Mouse (Mus musculus) regulatory T cell (primary cell): ENCODE measurements around the gene Cercam.

Experiments used
- in situ Hi-C: fragments of 300-600 bp; cut with MboI, MseI; formaldehyde crosslinking; loops from one replicate; pipeline ENCODE4 v1.15.1; 2025; ENCODE audit warnings: high pct_unique_total_duplicates

Cercam gene

DNA sequence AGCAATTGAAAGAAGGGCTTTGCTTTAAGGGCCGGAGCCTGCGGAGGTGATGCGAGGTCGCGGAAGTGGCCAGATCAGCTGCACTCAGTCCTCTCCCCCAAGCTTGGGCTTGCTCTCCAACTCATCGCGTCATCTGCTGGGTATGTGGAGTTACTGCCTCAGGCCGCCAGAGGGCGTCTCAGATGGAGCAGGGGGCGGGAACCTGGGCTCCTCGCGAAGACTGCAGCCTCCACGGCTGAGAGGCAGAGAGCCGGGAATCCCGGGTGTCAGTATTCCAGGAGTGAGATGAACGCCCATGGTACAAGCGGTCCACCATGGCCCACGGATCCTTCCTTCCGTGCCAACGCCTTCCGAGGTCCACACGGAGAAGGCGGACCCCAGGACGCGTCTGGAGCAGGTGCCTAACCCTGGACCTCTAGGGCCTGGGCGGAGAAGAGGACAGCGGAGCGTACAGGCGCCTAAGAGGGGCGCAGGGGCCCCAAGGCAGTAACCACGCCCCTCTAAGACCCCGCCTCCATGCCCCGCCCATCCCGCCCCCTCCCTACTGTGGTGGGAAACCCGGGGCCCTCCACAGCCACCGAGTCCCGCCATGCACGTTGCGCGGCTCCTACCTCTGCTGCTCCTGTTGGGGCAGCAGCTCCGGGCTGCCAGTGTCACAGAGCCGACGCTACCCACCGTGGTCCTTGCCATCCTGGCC, at the start of gene Cercam:
Gene Cercam (plus strand): TSS at position 216 of the 697 bp plus-strand sequence.
- in situ Hi-C loops: loop anchor here (25.0 kb wide), 1 partner anchor 1807 kb away; no protein-coding TSS in a partner anchor

DNA sequence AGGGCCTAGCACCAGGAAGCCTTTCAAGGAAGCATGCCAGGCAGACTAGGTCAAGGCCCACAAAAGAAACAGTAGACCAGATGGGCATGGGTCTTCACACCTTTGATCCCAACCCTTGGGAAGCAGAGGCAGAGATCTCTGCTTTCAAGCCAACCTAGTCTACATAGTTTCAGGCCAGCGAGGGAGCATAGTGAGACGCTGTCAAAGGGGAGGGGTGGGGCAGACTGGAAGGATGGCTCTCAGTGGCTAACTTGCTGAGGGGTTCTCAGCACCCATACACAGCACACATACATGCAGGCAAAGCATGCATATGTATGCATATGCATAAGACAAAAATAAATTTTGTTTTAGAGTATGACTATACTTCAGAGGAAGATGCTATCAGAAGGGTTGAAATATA, 49.6 kb upstream of the Cercam start:
- in situ Hi-C loops: loop anchor here (5.0 kb wide), 1 partner anchor 93 kb away; no protein-coding TSS in a partner anchor

DNA sequence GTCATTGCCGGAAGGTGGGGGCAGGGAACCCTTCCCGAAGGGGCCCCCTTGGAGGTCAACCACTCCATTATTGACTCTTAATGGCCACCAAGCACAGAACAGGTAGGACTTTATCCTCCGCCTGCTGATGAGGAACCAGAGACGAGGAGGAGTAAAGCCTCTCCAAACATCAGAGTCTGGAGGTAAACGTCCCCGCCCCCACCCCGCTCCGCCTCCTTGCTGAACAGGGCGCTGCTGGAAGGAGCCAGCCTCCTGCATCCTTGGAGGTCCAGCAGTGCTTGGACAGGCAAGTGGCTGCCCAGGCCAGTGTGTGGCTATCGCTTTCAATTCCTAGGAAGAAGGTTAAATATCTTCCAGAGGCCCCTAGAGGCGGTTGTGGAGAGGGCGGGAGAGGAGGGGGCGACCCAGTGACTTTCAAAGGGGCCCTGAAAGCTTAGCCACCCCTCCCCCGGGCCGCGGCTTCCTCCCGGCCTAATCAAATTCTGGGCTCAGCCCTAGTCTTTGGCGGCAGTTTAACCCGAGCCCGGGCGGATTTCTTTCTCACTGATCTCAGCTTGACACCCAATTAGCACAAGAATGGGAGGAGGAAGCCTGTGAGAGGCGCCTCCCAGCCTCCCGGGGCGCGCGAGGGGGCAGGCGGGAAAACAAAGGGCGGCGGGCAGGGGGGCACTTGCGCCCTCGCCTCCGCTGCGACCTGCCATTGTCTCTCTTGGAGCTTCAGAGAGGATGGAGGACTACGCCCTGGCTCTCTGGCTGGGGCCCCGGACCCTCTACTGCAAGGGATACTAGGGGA, 48.7 kb upstream of the Cercam start, which contains the start of gene Urm1:
Gene Urm1 (plus strand): TSS at position 51 of the 793 bp plus-strand sequence.
- in situ Hi-C loops: no loop called here

DNA sequence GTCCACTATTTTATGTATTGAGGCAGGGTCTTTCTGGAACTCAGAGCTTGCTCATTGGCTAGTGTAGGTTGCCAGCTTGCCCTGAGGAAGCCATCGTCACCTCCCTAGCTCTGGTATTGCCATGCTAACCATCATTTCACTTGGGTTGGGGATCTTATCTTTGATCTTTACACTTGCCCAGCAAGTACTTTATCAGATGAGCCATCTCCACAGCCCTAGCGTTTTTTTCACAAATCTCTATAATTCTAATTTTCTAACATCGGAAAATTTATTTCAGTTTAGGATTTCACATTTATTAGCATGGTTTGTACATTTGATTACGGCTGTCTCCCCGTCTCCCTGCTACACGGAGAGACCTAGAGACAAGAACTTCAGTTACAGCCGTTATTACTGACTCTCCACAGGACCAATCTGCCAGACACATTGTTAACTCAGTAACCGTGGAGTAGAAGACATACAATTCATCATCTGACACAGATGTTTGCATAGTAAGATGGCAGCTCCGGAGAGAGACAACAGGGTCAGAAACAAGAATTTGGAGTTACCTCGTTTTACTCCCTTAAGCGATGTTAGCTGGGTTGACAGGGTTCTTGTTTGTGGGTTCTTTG, 42.5 kb upstream of the Cercam start:
- in situ Hi-C loops: no loop called here

DNA sequence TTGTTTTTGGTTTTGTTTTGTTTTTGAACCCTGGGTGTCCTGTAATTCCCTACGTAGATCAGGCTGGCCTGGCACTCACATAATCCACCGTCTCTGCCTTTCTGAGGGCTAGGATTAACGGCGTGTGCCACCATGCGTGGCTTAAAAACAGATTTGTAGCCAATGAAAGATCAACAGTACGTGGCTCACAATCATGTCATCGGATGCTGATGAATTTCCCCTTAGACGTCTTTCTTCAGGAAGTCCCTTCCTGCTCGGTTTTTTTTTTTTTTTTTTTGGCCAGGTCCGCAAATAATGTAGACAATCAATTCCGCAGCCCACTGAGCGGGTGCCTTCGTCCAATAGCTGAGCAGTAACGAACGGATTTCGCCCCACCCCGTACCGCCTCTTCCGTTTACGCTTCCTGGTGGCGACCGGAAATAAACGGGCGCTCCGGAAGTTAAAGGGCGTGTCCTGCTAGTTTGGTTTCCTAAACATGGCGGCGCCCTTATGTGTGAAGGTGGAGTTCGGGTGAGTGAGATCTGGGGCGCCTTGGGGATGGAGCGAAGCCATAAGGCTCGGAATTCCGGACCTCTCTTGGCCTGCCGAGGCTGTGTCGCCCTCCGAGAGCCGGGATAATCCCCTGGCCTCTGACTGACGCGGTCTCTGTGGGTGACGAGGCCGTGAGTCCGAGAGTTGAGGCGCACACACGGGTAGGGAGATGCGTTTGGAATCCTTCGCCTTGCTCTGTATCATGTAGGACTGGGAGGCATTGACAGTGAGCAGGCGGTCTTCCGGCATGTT, 41.8 kb upstream of the Cercam start:
- in situ Hi-C loops: no loop called here

GRCm38 (mm10) chr2:29827709-29828024, 41.3 kb upstream of the Cercam start:
- in situ Hi-C loops: no loop called here

DNA sequence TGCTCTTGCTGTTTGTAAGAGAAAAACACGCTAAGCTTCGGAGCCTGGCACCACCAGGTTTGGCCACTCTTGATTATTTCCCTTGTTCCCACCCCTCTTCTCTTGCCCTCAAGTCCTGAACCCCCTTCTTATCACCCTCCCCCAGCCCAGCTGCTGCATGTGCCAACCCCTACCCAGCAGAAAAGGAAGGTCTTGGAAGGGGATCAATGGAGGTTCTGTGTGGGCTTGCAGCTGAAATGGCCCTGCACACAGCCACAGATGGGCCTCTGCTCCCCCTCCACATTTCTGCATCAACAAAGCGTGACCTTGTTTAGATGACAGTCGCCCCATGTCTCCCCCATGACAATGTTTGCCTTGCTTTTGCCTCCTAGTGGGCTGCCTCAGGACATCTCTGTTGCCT, 37.9 kb upstream of the Cercam start:
- in situ Hi-C loops: no loop called here

DNA sequence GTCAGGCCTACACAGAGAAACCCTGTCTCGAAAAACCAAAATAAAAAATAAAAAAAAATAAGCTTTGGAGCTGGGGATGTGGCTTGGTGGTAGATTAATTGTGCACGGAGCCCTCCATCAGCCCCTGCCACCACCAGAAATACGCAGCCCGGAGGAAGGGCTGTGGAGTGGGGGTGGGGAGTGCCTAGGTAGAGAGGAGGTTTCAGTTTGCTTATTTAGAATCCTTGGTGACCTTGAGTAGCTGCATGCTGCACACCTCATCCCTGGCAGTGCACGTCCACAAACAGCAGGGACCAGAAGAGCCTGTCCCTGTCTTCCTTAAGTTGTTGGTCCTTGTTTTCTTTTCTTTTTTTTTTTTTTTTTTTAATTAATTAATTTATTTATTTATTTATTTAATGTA, 35.2 kb upstream of the Cercam start:
- in situ Hi-C loops: no loop called here

- in situ Hi-C loops: no loop called here
Measured at GRCm38 (mm10) chr2:29835391-29835899, 33.5 kb upstream of the Cercam start.

GRCm38 (mm10) chr2:29839460-29839859, 29.5 kb upstream of the Cercam start:
- in situ Hi-C loops: no loop called here

GRCm38 (mm10) chr2:29843231-29844105, 25.5 kb upstream of the Cercam start:
- in situ Hi-C loops: no loop called here

GRCm38 (mm10) chr2:29844115-29844514, 24.8 kb upstream of the Cercam start:
- in situ Hi-C loops: no loop called here

- in situ Hi-C loops: no loop called here
Measured at GRCm38 (mm10) chr2:29844661-29845060, 24.3 kb upstream of the Cercam start.

GRCm38 (mm10) chr2:29845636-29846035, 23.3 kb upstream of the Cercam start:
- in situ Hi-C loops: no loop called here

DNA sequence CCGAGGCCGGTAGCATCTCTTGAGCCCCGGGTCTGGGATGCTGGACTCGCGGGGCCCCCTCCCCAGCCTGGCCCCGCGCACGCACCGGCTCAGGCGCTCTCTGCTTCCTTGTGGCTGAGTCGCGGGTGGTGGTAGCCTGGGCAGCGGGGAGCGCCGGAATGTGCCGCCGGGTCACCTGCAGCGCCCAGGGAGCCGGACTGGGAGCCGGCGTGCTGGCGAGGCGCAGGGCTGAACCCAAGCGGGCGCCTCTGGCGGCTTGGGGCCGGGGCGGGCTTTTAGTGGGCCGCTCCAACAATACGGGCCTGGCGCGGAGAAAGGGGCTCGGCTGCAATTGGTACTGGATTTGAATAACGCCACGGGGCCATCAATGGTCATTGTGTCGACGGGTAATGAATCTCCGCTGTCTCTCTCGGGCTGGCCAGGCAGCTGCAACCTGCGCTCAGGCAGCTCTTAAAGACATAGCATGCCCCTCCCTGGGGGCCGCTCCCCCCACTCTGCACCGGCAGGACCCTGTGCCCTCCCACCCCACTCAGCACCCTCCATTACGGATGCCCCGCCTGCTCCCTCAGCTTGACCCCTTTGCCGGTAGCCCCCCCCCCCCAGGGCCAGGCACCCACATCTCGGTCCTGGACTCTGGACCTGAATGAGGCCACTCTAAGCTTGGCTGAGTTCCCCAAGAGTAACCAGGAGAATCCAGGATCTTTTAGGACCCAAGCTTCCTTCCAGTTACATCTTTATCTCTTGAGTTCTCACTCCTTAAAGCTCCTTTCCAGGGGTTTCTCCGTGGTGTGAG, 22.7 kb upstream of the Cercam start:
- in situ Hi-C loops: no loop called here

- in situ Hi-C loops: no loop called here
Measured at GRCm38 (mm10) chr2:29846911-29847310, 22.1 kb upstream of the Cercam start.

- in situ Hi-C loops: no loop called here
Measured at GRCm38 (mm10) chr2:29849041-29849440, 19.9 kb upstream of the Cercam start.

- in situ Hi-C loops: loop anchor here (25.0 kb wide), 1 partner anchor 1788 kb away; no protein-coding TSS in a partner anchor
Measured at GRCm38 (mm10) chr2:29849841-29850480, 19.0 kb upstream of the Cercam start.

DNA sequence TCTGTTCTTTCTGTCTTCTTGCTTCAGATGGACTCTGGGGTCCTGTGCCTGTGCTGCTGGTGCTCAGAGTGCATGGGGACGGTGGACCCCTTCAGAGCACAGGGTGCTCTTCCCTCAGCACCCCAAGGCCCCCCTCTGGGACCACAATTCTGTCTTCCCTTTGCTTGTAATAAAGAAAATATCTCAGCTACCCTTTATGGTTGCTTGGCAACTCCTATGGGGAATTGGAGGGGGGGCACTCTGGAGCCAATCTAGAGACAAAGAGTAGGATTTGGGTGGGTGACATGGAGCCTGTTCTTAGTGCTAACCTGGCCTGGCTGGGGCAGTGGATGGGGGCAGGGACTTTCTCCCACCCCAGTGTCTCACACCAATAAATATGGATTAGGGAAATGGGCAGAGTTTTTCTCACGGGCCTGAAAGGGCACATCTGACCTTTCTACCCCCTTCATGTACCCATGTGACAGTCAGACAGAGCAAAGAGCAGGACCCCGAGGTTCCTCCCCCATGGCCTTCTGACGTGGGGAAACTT, 15.9 kb upstream of the Cercam start:
- in situ Hi-C loops: loop anchor here (25.0 kb wide), 1 partner anchor 1791 kb away; no protein-coding TSS in a partner anchor
